Mouse (Mus musculus) hindbrain, embryonic 10.5 days (tissue): ENCODE data around the gene Extl2. TPM values are rescaled to one million over a fixed set of nuclear protein-coding genes. Genes with fewer than 3 reads are reported as not detected.

Experiments
- DNase-seq: peaks from one replicate; pipeline ENCODE4 v3.0.0-alpha.2; 2017; ENCODE audit warnings: low spot score
- H3K27ac ChIP-seq: fragments of 300-500 bp; sonication (generic); 2 replicates; pipeline ENCODE4 v1.5.1; 2016; ENCODE audit warnings: mild to moderate bottlenecking, moderate library complexity
- H3K27me3 ChIP-seq: fragments of 300-500 bp; sonication (generic); 2 replicates; pipeline ENCODE4 v1.6.1; 2016; ENCODE audit warnings: mild to moderate bottlenecking; ENCODE audit not compliant: poor library complexity, insufficient read depth, severe bottlenecking
- H3K36me3 ChIP-seq: fragments of 300-500 bp; sonication (generic); 2 replicates; pipeline ENCODE4 v1.6.1; 2016; ENCODE audit warnings: mild to moderate bottlenecking, moderate library complexity
- H3K4me1 ChIP-seq: fragments of 300-500 bp; sonication (generic); replicated peaks from 2 replicates; pipeline ENCODE4 v1.6.1; 2016; ENCODE audit warnings: mild to moderate bottlenecking
- H3K4me3 ChIP-seq: fragments of 300-500 bp; sonication (generic); 2 replicates; pipeline ENCODE4 v1.5.1; 2016; ENCODE audit warnings: mild to moderate bottlenecking, moderate library complexity
- H3K9me3 ChIP-seq: fragments of 300-500 bp; sonication (generic); 2 replicates; pipeline ENCODE4 v1.6.1; 2016; ENCODE audit warnings: mild to moderate bottlenecking, moderate library complexity
- WGBS: fragments of 180-500 bp; shearing (Covaris S2); methylation state at CpG from one replicate; pipeline ENCODE4 v1.1.7; 2016; 5-methylcytosine and 5-hydroxymethylcytosine counted together
- polyA plus RNA-seq: library from polyadenylated mRNA; unstranded; fragments of >200 nt; fragmentation: Nextera tagmentation; extraction: Ambion mirVana; gene quantifications from 2 replicates; pipeline ENCODE4 v1.2.1, GENCODE M21; 2016

The Extl2 gene
- polyA plus RNA-seq, 1 experiment from 2014 or later = 23.6 TPM

DNA sequence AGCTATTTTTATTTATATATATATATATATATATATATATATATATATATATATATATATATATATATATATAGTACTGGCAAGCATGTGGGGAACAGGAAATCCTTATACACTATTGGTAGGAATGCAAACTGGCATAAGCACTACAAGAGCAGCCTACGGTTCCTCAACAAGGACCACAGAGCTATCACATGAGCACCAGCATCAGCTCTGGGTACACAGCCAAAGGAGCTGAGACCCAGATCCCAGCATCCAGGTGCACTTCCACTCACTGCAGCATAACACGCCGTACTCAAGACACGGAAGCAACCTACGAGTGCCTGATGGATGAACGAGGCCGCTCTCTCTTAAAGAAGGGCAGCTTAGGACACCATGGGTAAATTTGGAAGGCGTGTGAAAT, 24.0 kb upstream of the Extl2 start:
- Histone ChIP-seq H3K9me3 (no peaks in the 10 kb centered on the region), H3K27ac (no peak overlapping the region), H3K36me3 (peaks cover 73% of the 10 kb centered on the region), H3K4me1 (no peaks in the 10 kb centered on the region), H3K27me3 (no peaks in the 10 kb centered on the region), H3K4me3 (no peak overlapping the region)
- 94% methylated on average over 8 of the region's 8 CpGs for WGBS
- DNase-seq = no peak

DNA sequence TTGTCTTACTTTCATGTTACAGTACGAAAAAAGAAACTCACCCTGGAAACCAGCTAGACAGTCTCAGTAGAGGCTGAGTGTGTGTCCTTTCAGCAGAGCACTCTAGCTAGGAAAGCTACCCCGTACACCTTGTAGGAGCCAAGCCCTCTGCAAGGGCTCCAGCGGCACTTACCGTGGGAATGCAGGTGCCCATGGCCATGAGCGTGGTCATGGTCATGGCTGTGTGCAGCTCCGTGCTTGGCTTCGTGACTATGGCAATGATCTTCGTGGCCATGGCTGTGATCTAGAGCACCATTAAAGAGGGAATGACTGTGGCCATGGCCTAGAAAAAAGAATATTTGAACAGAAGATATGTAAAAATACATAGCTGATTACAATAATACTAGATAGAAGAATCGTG, 22.6 kb upstream of the Extl2 start:
- DNase-seq = no peak
- WGBS = 96% methylated on average over 9 of the region's 9 CpGs
- H3K27ac ChIP-seq = no peak overlapping the region
- H3K4me1 ChIP-seq = no peaks in the 10 kb centered on the region
- no peak overlapping the region for H3K4me3 ChIP-seq
- H3K36me3 ChIP-seq = peaks cover 82% of the 10 kb centered on the region
- no peaks in the 10 kb centered on the region for H3K27me3 ChIP-seq
- no peaks in the 10 kb centered on the region for H3K9me3 ChIP-seq

DNA sequence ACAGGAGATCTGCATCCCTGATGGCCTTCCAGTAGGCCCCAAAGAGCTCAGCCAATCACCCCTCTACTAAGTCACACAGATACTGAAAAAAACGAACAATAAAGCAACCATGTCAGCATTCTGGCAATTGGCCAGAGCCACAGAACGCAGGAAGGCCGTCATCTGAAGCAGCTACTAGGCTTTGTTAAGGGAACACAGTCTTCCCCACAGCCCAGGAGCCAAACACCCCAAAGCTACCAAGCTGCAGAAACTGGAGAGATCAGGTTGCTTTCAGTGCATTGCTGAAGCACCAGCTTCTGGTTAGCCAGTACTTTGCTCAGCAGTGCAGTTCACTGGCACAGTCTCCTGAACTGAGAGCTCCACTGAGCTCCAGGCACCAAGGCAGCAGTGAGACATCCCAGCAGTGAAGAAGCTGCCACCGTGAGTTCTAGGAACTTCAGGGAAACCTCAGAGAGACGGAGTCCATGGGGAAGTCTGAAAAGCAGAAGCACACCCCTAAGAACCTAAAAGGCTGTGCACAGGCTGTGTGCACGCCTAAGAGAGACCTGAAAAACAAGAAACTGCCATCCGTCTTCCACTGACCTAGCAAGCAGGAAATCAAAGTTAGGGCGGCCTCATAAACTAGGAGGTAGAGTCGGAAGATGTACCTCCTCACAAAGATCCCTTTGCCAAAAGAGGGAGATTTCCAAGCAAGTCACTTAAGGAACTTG, 21.9 kb upstream of the Extl2 start:
- Histone ChIP-seq H3K27ac (no peak overlapping the region), H3K9me3 (no peaks in the 10 kb centered on the region), H3K4me1 (no peaks in the 10 kb centered on the region), H3K36me3 (peaks cover 85% of the 10 kb centered on the region), H3K4me3 (no peak overlapping the region), H3K27me3 (no peaks in the 10 kb centered on the region)
- 88% methylated on average over 9 of the region's 9 CpGs for WGBS
- DNase-seq = no peak

DNA sequence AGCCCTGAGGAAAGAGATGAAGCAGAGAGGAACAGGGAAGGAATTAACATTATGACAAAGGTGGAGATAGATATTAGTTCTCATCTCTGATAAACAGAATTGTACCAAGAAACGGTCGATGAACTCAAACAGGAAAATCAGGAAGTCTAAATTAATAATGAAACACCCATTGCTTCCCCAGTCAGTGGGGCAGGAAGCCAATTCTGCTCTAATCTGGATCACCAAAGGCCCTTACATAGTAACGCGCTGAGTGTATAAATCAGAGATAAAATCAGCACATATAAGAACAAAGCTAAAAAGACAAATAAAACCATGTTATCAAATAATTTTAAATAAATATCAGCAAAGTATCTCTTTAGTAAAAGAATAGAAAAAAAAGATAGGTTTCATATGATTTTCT, 15.2 kb upstream of the Extl2 start:
- Histone ChIP-seq H3K4me1 (0 out of 2 replicates have a peak, but pooled peaks cover 4% of the 10 kb centered on the region), H3K36me3 (peaks cover 49% of the 10 kb centered on the region), H3K27ac (no peak overlapping the region), H3K27me3 (no peaks in the 10 kb centered on the region), H3K9me3 (no peaks in the 10 kb centered on the region), H3K4me3 (no peak overlapping the region)
- 97% methylated on average over 4 of the region's 4 CpGs for WGBS
- no peak for DNase-seq

DNA sequence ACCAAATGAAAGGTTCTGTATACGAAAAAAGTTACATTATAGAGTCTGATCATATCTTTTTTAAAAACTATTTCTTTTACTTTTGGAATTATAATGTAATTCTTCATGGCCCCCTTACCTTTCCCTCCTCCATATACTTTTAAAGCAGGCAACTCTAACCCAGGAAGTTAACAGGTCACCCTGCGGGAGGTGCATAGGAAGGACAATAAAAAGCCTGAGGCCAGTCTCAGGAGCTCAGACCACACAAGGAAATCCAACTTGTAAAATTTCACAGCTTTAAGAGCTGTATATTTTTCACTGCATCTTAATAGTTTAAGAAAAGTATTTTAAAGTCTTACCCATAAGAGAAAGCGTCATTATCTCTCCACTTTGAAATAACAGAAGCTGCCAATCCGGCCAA, 14.7 kb upstream of the Extl2 start:
- H3K36me3 ChIP-seq = peaks cover 49% of the 10 kb centered on the region
- H3K4me3 ChIP-seq = no peak overlapping the region
- H3K9me3 ChIP-seq = no peaks in the 10 kb centered on the region
- H3K4me1 ChIP-seq = 0 out of 2 replicates have a peak, but pooled peaks cover 4% of the 10 kb centered on the region
- H3K27ac ChIP-seq = no peak overlapping the region
- H3K27me3 ChIP-seq = no peaks in the 10 kb centered on the region
- no peak for DNase-seq
- WGBS = 90% methylated on average over 4 of the region's 4 CpGs

DNA sequence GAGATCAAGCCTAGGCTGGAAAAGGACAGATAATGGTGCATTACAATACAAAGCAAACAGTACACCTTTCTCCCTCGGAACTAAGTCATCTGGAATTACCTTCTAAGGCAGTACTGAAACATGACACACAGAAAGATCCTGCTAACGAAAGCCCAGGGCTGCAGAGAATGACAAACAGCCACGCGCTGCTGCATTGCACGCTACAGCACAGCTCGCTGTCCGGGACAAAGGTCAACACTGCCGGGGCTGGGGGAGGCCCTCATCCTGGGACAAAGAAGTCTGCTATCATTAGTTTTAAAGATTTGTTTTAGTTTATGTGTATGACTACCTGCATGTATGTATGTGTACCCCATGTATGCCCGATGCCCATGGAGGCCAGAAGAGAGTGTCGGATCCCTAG, 14.2 kb upstream of the Extl2 start:
- WGBS = 81% methylated on average over 10 of the region's 10 CpGs
- Histone ChIP-seq H3K4me3 (no peak overlapping the region), H3K9me3 (0 out of 2 replicates have a peak, but pooled peaks cover 2% of the 10 kb centered on the region), H3K36me3 (peaks cover 50% of the 10 kb centered on the region), H3K27me3 (no peaks in the 10 kb centered on the region), H3K27ac (no peak overlapping the region), H3K4me1 (0 out of 2 replicates have a peak, but pooled peaks cover 4% of the 10 kb centered on the region)
- no peak for DNase-seq

DNA sequence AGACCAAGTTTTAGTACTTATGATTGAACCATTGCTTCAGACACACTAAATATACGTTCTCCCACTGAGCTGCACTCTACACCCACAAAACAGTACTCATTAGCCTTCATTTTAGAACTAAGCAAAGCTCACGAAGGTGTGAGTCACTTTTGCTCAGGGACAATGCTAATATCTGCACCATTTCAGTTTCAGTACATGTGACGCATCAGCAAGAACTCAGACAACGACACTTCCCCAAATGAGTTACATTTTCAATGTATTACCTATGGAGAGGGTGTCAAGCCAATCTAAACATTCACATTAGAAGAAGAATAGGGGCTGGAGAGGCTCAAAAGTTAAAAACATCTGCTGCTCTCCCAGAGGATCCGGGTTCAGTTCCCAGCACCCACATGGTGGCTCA, 10.3 kb upstream of the Extl2 start:
- no peak for DNase-seq
- H3K36me3 ChIP-seq = peaks cover 48% of the 10 kb centered on the region
- WGBS = 95% methylated on average over 5 of the region's 5 CpGs
- 0 out of 2 replicates have a peak, but pooled peaks cover 4% of the 10 kb centered on the region for H3K9me3 ChIP-seq
- H3K27me3 ChIP-seq = no peaks in the 10 kb centered on the region
- H3K27ac ChIP-seq = no peak overlapping the region
- no peak overlapping the region for H3K4me3 ChIP-seq
- 0 out of 2 replicates have a peak, but pooled peaks cover 4% of the 10 kb centered on the region for H3K4me1 ChIP-seq

DNA sequence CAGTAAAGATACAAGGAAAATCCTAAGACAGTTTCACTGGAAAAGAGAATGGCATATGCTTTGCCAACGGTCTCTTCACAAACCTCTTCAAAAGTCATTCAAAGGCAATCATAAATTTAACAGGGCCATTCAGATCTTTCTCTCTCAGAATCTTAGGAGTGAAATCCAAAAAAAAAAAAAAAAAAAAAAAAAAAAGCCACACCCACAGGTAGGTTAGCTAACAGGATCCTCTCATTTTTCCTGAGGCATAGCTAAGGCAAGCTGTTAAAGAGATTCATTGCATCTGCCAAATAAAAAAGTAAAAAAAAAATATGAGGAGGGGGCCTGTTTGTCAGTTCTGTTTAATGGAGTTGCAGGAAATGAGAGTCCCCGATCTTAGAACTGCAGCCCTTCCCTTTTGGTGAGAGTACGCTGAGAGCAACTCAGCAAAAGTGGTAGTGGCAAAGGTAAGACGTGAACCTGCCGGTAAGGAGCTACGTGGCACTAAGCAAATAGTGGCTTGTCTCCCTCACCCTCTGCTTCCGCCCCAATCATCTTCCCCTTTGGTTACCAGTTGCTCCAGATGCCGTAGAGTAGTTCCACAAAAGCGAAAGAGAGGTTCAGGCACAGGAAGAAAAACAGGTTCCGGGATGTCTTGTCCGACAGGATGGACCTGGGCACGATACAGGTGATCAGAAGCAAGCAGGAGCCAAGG, 831 bp upstream of the Extl2 start:
- Histone ChIP-seq H3K9me3 (no peaks in the 10 kb centered on the region), H3K4me3 (peak overlapping the region; percentile 91), H3K27ac (peak overlapping the region; percentile 92), H3K36me3 (peaks cover 29% of the 10 kb centered on the region), H3K27me3 (no peaks in the 10 kb centered on the region), H3K4me1 (peaks cover 36% of the 10 kb centered on the region)
- 8% methylated on average over 12 of the region's 12 CpGs for WGBS
- no peak for DNase-seq

DNA sequence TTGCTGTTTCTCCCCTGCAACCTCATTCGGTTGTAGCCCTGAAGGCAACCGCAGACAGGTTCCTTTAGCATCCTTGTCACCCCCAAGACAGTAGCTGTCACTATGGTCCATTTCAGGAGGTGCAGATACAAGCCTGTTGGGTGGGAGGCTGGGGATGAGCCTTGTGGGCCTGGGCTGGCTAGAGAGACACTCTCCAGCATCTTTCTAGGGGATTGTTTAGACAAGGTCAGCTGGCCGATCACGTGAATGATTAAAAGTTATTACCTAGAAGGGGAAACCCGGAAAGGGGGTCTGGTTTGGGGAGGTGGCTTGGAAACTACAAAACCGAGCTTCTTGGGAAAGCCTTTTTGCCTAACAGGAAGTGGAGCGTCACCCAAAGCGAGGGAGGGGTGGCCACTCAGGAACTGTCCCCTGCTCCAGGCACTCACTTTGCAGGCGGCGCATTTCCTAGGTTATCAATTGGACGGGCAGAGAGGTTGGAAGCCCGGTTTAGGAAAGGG, 729 bp downstream of the Extl2 start:
- Histone ChIP-seq H3K36me3 (peaks cover 22% of the 10 kb centered on the region), H3K4me3 (peak overlapping the region; percentile 91), H3K9me3 (no peaks in the 10 kb centered on the region), H3K27ac (peak overlapping the region; percentile 92), H3K27me3 (no peaks in the 10 kb centered on the region), H3K4me1 (peaks cover 36% of the 10 kb centered on the region)
- WGBS = under 1% methylated on average over 12 of the region's 12 CpGs
- peak; percentile 78 for DNase-seq

DNA sequence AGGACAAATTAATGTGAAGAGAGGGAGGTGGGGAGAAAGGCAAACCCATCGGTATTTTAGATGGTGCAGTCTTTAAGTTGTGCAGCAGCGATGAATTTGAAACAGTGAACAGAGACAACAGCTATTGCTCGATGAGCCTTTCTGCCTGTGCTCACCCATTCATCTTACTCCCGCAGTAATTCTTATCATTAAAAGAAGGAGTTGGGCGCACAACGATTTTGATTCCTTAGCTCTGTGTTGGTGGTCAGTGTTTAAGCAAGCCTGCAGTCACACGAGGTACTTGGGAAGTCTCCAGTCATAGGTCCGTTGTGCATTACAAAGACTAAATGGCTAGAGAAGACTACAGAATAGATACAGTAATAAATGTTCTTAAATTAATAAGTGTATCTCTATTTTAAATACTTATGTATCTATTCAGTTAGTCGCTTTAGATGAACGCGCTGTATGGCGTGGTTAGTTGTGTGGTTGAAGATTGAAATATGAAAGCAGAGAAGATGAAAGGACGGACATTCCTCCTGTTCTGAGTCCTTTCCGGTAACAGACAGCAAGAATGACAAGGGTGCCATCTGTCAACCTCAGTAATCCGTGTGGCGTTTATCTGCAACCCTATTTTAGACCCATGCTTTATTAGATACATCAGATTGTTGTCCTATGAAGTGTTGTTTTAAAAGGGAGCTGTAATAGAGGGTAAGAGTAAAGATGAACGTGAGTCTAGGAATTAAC, 2.5 kb downstream of the Extl2 start:
- Histone ChIP-seq H3K27me3 (no peaks in the 10 kb centered on the region), H3K4me3 (no peak overlapping the region; the same call in 1 of the 2 replicates), H3K36me3 (peaks cover 8% of the 10 kb centered on the region), H3K27ac (no peak overlapping the region), H3K9me3 (no peaks in the 10 kb centered on the region), H3K4me1 (peaks cover 36% of the 10 kb centered on the region)
- DNase-seq = no peak
- WGBS = 91% methylated on average over 17 of the region's 17 CpGs

DNA sequence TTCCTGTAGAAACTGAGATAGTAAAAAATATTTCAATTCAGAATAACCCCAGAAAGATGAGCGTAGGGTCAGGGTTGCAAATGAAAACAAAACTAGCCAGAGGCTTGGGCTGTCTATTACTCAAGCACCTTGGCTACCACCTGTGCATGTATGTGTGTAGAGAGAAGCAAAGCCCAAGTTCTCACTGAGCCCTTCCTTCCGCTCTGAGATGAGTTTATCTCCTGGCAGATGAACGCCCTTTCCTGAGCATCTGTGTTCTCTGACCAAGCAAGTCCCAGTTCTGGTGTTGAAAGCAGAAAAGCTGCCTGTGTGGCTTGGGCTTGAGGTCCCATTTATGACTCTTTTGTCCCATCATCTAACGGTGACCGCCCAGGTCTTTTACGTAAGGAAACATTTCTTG, 7.6 kb downstream of the Extl2 start:
- H3K36me3 ChIP-seq = no peaks in the 10 kb centered on the region
- no peaks in the 10 kb centered on the region for H3K27me3 ChIP-seq
- no peak overlapping the region for H3K27ac ChIP-seq
- DNase-seq = no peak
- no peaks in the 10 kb centered on the region for H3K9me3 ChIP-seq
- WGBS = 94% methylated on average over 6 of the region's 6 CpGs
- H3K4me3 ChIP-seq = no peak overlapping the region
- peaks cover 2% of the 10 kb centered on the region; the same call in 1 of the 2 replicates for H3K4me1 ChIP-seq

DNA sequence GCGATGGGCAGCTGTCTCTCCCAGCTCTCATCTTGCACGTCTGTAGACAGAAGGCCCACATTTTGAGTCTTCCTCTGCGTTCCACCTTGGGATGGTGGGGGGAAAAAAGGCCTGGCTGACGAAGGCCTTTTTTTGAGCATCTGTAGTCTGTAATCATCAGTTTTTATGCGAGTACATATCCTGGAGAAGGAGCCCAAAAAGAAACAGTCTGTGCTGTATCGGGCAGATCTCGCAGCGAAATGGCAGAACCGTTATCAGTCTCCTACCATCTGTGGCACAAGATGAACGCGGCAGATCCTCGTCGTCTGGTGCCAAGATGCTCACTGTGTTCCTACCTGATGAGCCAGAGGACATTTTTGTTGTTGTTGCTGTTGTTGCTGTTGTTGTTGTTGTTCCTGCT, 8.9 kb downstream of the Extl2 start:
- no peak for DNase-seq
- Histone ChIP-seq H3K4me3 (no peak overlapping the region), H3K27me3 (no peaks in the 10 kb centered on the region), H3K4me1 (no peaks in the 10 kb centered on the region), H3K36me3 (no peaks in the 10 kb centered on the region), H3K27ac (no peak overlapping the region), H3K9me3 (no peaks in the 10 kb centered on the region)
- WGBS = 93% methylated on average over 13 of the region's 13 CpGs

DNA sequence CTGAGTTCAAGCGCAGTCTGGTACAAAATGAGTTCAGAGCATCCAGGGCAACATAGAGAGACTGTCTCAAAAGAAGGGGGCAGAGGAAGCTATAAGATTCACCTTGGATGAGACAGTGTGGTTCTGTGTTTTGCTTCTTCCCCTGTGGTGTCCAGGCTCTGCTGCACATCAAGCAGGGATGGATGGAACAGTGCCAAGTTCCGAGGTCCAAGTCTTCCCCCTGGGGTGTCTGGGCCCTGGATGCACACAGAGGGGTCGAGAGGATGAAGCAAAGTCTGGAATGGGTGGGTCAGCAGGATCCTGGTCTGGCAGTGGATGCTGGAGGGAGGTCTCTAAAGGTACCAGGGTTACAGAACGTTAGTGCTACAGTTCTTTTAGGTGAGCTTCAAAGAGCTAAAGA, 11.3 kb downstream of the Extl2 start:
- WGBS = 74% methylated on average over 4 of the region's 4 CpGs
- Histone ChIP-seq H3K4me3 (no peak overlapping the region), H3K4me1 (no peaks in the 10 kb centered on the region), H3K27me3 (no peaks in the 10 kb centered on the region), H3K36me3 (no peaks in the 10 kb centered on the region), H3K9me3 (no peaks in the 10 kb centered on the region), H3K27ac (no peak overlapping the region)
- DNase-seq = no peak
